Mouse (Mus musculus): ENCODE data around the gene Vps51. TPM values are rescaled to one million over a fixed set of nuclear protein-coding genes. Genes with fewer than 3 reads are reported as not detected.

The Vps51 gene
- polyA plus RNA-seq, 1 experiment from 2014 or later = 64.4 TPM

DNA sequence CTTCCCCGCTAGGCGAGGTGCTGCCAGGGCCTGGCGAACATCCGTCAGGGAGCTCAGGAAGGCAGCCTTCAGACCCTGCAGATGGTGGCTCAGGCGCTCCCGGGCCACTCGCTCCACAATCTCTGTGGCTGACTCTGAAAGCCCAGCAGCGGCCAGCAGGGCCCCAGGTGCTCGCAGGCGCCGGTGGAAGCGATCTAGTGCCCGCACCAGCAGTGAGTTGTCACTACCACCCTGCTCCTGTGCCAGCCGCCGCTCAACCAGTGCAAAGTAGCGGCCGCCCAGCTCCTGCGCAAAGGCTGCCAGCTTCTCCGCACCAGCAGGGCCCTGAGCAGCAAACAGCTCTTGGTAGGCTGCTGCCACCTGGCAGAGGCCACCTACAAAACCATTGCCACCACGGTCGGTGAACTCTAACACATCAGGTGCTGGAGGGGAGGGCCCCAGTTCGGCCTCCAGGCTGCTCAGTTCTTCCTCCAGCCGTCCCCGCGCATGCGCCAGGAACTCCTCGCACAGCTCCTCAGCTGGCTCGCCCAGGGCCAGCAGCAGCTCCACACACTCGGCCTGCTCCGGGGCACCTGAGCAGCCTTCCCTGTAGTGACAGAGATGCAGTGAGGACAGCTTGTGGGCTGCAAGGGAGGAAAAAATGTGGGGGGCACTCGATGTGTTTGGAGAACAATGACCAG, 6.3 kb downstream of the Vps51 start:
- Histone ChIP-seq H3K36me3 (peaks cover 48% of the 10 kb centered on the region), H3K27me3 (no peaks in the 10 kb centered on the region), H3K9me3 (no peaks in the 10 kb centered on the region), H3K27ac (no peak overlapping the region), H3K4me1 (peaks cover 28% of the 10 kb centered on the region), H3K9ac (no peak overlapping the region), H3K4me2 (no peak overlapping the region), H3K4me3 (no peak overlapping the region)
- no peak for ATAC-seq (ENCODE audit: insufficient number of reproducible peaks, low FRiP score, low TSS enrichment, low read depth)
- WGBS = 90% methylated on average over 31 of the region's 31 CpGs

DNA sequence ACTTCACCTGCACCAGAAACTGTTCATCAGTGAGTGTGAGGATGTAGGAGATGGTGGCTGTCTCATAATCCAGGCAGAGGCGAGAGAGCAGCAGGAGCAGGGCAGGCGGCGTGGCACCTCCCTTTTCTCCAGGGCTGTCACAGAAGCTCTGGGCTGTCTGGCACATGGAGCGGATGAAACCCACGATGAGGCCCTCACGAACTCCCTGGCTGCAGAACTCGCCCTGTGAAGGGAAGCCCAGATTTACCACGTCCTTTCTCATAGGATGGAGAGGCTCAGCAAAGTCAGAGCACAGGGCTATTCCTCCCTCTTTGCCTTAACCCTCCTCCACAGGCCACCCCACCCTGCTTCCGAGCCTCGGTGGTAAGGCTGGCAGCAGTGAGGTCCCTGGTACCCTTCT, 7.2 kb downstream of the Vps51 start:
- Histone ChIP-seq H3K36me3 (peaks cover 47% of the 10 kb centered on the region), H3K9ac (no peak overlapping the region), H3K27ac (no peak overlapping the region)

DNA sequence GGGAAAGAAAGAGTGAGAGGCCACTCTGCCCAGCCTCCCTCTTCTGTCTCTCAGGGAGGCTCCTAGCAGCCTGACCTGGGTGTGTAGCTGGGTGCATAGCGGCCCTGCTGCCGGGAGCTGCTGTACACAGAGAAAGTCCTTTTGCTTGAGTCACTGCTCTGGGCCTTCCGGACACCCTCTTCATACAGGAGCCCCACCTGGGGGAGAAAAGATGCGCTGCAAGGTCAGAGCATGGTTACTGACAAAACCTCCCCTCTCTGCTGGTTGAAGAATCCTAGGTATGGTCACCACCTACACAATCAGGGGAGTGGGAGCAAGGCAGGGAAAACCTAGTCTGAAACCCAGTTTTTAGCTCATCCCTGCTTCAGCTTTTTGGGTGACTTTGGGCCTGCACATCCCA, 8.1 kb downstream of the Vps51 start:
- H3K27ac ChIP-seq = no peak overlapping the region
- peaks cover 40% of the 10 kb centered on the region for H3K36me3 ChIP-seq
- H3K4me2 ChIP-seq = no peak overlapping the region
- H3K4me1 ChIP-seq = peaks cover 23% of the 10 kb centered on the region
- H3K4me3 ChIP-seq = no peak overlapping the region
- H3K9ac ChIP-seq = no peak overlapping the region
- 79% methylated on average over 4 of the region's 4 CpGs for WGBS
- H3K9me3 ChIP-seq = no peaks in the 10 kb centered on the region
- no peaks in the 10 kb centered on the region for H3K27me3 ChIP-seq
- no peak for ATAC-seq (ENCODE audit: insufficient number of reproducible peaks, low FRiP score, low TSS enrichment, low read depth)

More for the DNA sequence above, 7.2 kb downstream of the Vps51 start:
- Histone ChIP-seq H3K4me3 (no peak overlapping the region), H3K9me3 (no peaks in the 10 kb centered on the region), H3K4me2 (no peak overlapping the region), H3K4me1 (peaks cover 23% of the 10 kb centered on the region), H3K27me3 (no peaks in the 10 kb centered on the region)
- WGBS = 90% methylated on average over 10 of the region's 10 CpGs
- ATAC-seq (ENCODE audit: insufficient number of reproducible peaks, low FRiP score, low TSS enrichment, low read depth) = no peak

DNA sequence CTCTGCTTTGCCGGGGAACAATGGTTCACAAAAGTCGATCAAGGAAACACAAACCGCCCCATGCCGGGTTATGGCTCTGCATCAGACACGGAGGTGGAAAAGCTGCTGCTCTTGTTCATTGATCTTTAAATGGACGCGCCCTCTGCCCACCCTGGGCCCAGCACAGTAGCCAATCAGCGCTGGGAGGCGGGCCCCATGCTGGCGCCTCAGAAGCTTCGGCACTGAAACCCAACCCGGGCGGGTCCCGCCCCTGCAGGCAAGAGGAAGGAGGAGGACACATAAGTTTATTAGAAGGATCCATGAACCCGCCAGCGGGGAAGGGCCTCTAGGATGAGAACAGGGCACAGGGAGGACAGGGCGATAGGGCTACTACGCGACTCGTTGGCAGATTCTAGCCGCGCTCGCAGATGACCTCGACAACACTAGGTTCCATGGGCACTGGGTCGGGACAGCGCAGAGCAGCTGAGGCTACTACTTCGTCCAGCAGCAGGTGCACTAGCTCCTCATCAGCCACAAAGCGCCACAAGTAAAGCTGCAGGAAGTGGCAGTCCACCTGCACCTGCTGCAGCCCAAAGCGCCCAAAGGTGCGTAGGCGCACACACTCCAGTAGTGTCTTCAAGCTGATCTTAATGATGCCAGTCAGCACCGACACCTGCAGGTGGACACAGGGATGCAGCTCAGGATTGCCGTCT, 9.2 kb downstream of the Vps51 start, which contains the start of gene Tm7sf2:
Gene Tm7sf2, minus strand, starts transcription at position 650 of the 692 bp plus-strand sequence.
- H3K27me3 ChIP-seq = no peaks in the 10 kb centered on the region
- ATAC-seq (ENCODE audit: insufficient number of reproducible peaks, low FRiP score, low TSS enrichment, low read depth) = peak; percentile 81
- 9% methylated on average over 33 of the region's 33 CpGs for WGBS

DNA sequence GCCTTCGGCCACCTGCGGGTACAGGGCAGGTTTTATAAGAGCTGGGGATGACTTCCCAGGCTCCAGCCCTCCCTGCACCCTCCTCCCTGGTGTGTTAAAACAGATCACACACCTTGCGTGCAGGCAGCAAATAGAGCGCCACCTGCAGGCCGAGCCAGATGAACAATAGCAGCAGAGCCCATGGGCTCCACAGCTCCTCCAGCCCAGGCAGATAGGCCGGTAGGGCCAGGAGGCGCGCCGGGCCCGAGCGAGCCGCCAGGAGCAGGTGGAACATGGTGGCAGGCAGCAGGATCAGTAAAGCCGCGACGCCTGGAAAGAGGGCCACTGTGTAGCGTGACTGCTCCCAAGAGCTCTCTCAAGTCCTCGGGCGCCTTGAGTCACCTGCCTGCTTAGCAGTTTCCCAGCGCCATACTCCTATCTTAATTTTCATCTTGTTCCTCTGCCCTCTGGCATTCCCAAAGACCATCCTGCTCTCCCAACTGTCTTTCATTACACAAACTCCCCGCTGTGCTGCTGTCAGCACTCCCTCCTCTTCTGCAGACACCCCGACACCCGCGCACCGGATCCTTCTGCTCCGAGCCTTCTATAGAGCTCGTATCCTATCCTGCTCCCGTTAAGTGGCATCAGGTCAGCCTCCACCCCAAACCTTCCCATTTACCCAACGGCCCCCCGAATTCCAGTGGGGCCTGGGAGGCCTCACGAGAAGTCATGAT, 9.9 kb downstream of the Vps51 start:
- Histone ChIP-seq H3K4me1 (peaks cover 30% of the 10 kb centered on the region), H3K27me3 (no peaks in the 10 kb centered on the region), H3K9me3 (no peaks in the 10 kb centered on the region), H3K36me3 (peaks cover 28% of the 10 kb centered on the region), H3K9ac (peak overlapping the region; percentile 41), H3K27ac (peak overlapping the region; percentile 72), H3K4me2 (peak overlapping the region; percentile 82), H3K4me3 (peak overlapping the region; percentile 45)
- ATAC-seq (ENCODE audit: insufficient number of reproducible peaks, low FRiP score, low TSS enrichment, low read depth) = peak; percentile 30; the same call in 1 of the 2 replicates
- under 1% methylated on average over 30 of the region's 30 CpGs for WGBS

More for the DNA sequence above, 9.2 kb downstream of the Vps51 start, which contains the start of gene Tm7sf2:
- peak within 1 kb of the TSS; percentile 72 for H3K27ac ChIP-seq
- H3K36me3 ChIP-seq = peaks cover 33% of the 10 kb centered on the region
- H3K9ac ChIP-seq = peak within 1 kb of the TSS; percentile 41
- peak within 1 kb of the TSS; percentile 82 for H3K4me2 ChIP-seq
- peak within 1 kb of the TSS; percentile 45 for H3K4me3 ChIP-seq
- H3K4me1 ChIP-seq = peaks cover 23% of the 10 kb centered on the region
- no peaks in the 10 kb centered on the region for H3K9me3 ChIP-seq

DNA sequence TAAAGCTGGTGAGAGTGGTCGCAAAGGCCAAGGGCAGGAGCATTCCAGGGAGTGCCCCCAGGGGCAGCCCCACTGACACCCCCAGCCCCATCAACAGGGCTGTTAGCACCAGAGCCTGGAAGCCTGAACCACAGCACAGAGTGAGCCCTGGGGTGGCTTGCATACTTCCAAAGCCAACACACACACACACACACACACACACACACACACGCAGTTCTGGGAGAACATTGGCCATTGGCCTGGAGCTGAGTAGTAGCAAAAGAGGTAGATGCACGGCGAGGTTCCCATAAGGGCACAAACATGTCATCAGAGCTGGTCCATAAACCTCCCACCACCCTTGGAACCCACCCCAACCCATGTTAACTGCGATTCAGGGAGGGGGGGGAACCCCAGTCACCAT, 10.5 kb downstream of the Vps51 start:
- ATAC-seq (ENCODE audit: insufficient number of reproducible peaks, low FRiP score, low TSS enrichment, low read depth) = no peak
- Histone ChIP-seq H3K4me3 (peak overlapping the region; percentile 45), H3K9ac (peak overlapping the region; percentile 41), H3K4me1 (peaks cover 36% of the 10 kb centered on the region), H3K27me3 (no peaks in the 10 kb centered on the region), H3K36me3 (peaks cover 28% of the 10 kb centered on the region), H3K4me2 (peak overlapping the region; percentile 82), H3K9me3 (no peaks in the 10 kb centered on the region), H3K27ac (peak overlapping the region; percentile 72; the same call in 1 of the 2 replicates)
- 35% methylated on average over 5 of the region's 5 CpGs for WGBS

DNA sequence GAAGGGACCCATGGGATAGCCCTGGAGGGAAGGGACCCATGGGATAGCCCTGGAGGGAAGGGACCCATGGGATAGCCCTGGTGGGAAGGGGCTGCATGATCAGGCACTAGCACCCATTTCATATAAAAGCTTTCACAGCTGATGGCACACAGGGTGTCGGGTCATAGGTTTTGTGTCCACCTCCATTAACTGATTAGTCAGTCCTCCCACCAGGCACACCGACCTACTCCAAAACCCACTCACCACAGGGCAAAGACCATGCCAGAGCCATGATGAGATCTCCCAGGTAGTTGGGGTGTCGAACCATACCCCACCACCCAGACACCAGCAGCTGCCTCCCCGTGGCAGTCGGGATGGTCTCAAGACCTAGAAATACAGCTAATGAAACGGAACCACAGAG, 13.9 kb downstream of the Vps51 start:
- peaks cover 46% of the 10 kb centered on the region for H3K4me1 ChIP-seq
- H3K9ac ChIP-seq = no peak overlapping the region
- no peak overlapping the region for H3K27ac ChIP-seq
- no peak overlapping the region for H3K4me2 ChIP-seq
- ATAC-seq (ENCODE audit: insufficient number of reproducible peaks, low FRiP score, low TSS enrichment, low read depth) = no peak
- 92% methylated on average over 6 of the region's 6 CpGs for WGBS
- no peaks in the 10 kb centered on the region for H3K9me3 ChIP-seq
- peaks cover 10% of the 10 kb centered on the region for H3K36me3 ChIP-seq
- no peak overlapping the region for H3K4me3 ChIP-seq
- no peaks in the 10 kb centered on the region for H3K27me3 ChIP-seq

DNA sequence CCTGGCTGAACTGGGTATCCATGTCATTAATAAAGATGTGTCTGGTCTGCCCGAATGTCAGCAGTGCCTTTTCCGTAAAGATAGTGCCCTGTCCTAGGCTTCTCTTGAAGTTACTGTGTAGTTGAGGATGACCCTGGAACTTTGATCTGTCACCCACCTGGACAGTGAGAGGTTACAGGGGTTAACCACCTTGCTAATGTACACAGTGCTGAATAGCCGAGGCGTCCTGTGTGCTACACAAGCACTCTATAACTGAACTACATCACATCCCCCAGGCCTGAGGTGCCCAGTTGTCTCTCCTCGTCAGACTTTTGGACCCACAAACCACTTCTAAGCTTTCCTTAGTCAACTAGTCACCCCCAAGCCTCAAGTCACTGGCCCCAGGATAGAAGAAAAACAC, 14.6 kb downstream of the Vps51 start:
- peak overlapping the region; percentile 85 for H3K4me3 ChIP-seq
- H3K4me1 ChIP-seq = peaks cover 39% of the 10 kb centered on the region
- peak overlapping the region; percentile 94 for H3K27ac ChIP-seq
- H3K36me3 ChIP-seq = peaks cover 10% of the 10 kb centered on the region
- no peak for ATAC-seq (ENCODE audit: insufficient number of reproducible peaks, low FRiP score, low TSS enrichment, low read depth)
- no peaks in the 10 kb centered on the region for H3K9me3 ChIP-seq
- peak overlapping the region; percentile 94 for H3K4me2 ChIP-seq
- peak overlapping the region; percentile 86; the same call in 1 of the 2 replicates for H3K9ac ChIP-seq
- no peaks in the 10 kb centered on the region for H3K27me3 ChIP-seq
- 65% methylated on average over 5 of the region's 5 CpGs for WGBS

DNA sequence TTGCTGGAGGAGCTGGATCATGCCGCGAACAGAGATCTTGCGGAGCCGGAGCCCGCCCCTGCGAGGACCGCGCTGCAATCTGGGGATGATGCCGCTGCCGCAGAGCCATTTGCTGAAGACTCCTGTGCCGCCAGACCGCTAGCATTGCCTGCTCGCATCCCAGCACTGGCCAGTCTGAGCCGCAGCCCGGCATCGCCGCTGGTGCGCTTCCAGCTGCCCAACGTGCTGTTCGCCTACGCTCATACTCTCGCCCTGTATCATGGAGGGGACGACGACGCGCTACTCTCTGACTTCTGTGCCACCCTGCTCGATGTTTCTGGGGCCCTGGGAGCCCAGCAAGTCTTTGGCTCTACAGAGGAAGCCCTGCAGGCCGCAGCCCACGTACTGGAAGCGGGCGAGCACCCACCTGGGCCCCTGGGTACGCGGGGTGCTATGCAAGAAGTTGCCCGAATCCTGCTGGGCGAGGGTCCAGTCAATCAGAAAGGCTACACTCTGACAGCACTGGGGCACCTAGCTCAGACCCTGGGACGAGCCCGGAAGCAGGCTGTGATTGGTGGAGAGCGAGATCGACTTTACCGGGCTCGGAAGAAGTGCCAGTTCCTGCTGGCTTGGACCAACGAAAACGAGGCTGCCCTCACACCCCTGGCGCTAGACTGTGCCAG, 15.3 kb downstream of the Vps51 start:
- ATAC-seq (ENCODE audit: insufficient number of reproducible peaks, low FRiP score, low TSS enrichment, low read depth) = no peak
- peak overlapping the region; percentile 94 for H3K27ac ChIP-seq
- 2% methylated on average over 44 of the region's 44 CpGs for WGBS

DNA sequence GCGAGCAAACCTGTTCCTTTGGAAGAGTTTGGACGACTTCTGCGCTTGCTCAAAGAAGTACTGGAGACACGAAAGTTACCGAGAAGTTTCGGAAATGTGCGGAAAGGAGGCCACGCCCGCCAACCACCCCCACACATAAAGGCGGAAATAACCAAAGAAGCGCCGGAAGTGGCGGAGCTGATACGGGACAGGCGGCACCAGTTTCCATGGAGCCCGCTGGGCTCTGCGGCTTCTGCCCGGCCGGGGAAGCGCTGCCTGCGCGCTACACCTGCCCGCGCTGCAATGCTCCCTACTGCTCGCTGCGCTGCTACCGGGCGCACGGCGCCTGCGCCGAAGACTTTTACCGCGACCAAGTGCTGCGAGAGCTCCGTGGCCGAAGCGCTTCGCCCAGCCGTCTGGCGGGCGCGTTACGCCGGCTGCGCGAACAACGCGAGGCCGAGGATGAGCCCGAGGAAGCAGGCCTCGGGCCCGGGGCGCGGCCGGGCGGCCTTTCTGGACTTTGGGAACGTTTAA, 16.0 kb downstream of the Vps51 start, which contains the start of gene Znhit2:
Gene Znhit2, plus strand, starts transcription at position 172 of the 513 bp plus-strand sequence.
- peak; percentile 70; the same call in 1 of the 2 replicates for ATAC-seq (ENCODE audit: insufficient number of reproducible peaks, low FRiP score, low TSS enrichment, low read depth)

More for the DNA sequence above, 15.3 kb downstream of the Vps51 start:
- H3K4me3 ChIP-seq = peak overlapping the region; percentile 85
- peaks cover 10% of the 10 kb centered on the region for H3K36me3 ChIP-seq
- no peaks in the 10 kb centered on the region for H3K27me3 ChIP-seq
- H3K9ac ChIP-seq = peak overlapping the region; percentile 86
- H3K4me1 ChIP-seq = peaks cover 35% of the 10 kb centered on the region
- no peaks in the 10 kb centered on the region for H3K9me3 ChIP-seq
- H3K4me2 ChIP-seq = peak overlapping the region; percentile 94

DNA sequence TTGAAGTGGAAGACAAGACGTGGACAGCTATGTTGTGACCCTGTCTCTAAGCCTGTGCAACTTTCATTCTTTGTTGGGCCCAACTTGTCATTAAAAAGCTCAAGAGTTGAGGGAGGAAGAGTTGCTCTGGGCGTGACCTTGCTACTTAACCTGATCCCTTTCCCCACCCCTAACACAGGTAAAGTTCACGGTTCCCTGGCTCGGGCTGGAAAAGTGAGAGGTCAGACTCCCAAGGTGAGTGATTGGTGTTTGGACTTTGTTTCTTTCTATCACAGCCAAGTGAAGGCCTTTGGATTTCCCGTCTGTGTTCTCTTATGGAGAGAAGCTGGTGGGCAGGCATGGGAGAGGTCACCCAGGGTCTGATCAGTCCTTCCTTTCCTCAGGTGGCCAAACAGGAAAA, 18.1 kb downstream of the Vps51 start:
- peak overlapping the region; percentile 90 for H3K4me3 ChIP-seq
- peak overlapping the region; percentile 84; the same call in 1 of the 2 replicates for H3K27ac ChIP-seq
- peak overlapping the region; percentile 70 for H3K4me2 ChIP-seq
- peaks cover 35% of the 10 kb centered on the region for H3K4me1 ChIP-seq
- H3K9ac ChIP-seq = no peak overlapping the region; the same call in 1 of the 2 replicates
- ATAC-seq (ENCODE audit: insufficient number of reproducible peaks, low FRiP score, low TSS enrichment, low read depth) = no peak
- peaks cover 27% of the 10 kb centered on the region for H3K36me3 ChIP-seq
- WGBS = 73% methylated on average over 5 of the region's 5 CpGs
- H3K9me3 ChIP-seq = no peaks in the 10 kb centered on the region
- no peaks in the 10 kb centered on the region for H3K27me3 ChIP-seq

More for the DNA sequence above, 16.0 kb downstream of the Vps51 start, which contains the start of gene Znhit2:
- peak within 1 kb of the TSS; percentile 85 for H3K4me3 ChIP-seq
- H3K9me3 ChIP-seq = no peaks in the 10 kb centered on the region
- peak within 1 kb of the TSS; percentile 86 for H3K9ac ChIP-seq
- peaks cover 10% of the 10 kb centered on the region for H3K36me3 ChIP-seq
- peaks cover 35% of the 10 kb centered on the region for H3K4me1 ChIP-seq
- H3K4me2 ChIP-seq = peak within 1 kb of the TSS; percentile 94
- peak within 1 kb of the TSS; percentile 94 for H3K27ac ChIP-seq
- no peaks in the 10 kb centered on the region for H3K27me3 ChIP-seq
- under 1% methylated on average over 58 of the region's 58 CpGs for WGBS
